Mouse (Mus musculus): ENCODE measurements around the gene C1qtnf2. TPM values are rescaled to one million over a fixed set of nuclear protein-coding genes. Genes with fewer than 3 reads are reported as not detected.

Gene C1qtnf2
- total RNA-seq, 2 experiments from 2014 or later, result 3.0 to 3.8 TPM

DNA sequence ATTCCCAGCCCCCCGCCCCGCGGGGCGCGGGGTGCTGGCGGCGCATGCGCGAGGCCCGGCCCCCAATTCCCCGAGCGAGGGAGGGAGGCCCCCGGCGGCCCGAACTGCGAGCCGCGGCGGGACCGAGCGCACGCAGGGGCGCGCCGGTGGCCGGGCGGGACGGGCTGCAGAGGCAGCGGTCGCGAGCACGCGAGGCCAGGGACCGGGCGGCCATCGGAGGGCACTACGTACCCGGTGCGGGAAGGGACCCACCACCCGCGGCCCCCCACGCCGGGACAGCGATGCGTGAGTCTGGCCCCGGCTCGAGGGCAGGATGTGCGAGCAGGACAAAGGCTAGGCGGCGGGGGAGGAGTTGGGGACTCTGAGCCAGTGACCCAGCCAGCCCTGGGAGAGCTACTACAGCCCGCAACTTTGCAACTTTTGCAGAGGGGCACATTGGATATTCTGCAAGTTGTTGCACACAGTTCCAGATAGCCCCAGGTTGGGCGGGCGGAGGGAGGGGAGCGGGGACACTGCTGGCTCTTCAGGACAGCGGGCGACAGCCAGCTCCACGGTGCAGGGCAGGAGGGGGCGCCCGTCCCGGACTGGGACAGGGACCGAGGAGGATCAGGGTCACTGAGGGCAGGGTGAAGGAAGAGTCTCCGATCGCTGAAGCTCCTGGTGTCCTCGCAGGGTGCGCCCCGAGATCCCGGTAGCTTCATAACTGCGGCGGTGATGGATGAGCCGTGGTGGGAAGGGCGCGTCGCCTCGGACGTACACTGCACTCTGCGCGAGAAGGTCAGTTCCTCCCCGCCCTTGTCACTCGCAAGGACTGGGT lies 54.8 kb downstream of the C1qtnf2 start, which contains the start of gene Ccnjl:
Gene Ccnjl, plus strand, starts transcription at position 102 of the 817 bp plus-strand sequence.
- peak; percentile 25 to 27 for DNase-seq
- intact Hi-C loops (cut with DNase I), result no loop called here

DNA sequence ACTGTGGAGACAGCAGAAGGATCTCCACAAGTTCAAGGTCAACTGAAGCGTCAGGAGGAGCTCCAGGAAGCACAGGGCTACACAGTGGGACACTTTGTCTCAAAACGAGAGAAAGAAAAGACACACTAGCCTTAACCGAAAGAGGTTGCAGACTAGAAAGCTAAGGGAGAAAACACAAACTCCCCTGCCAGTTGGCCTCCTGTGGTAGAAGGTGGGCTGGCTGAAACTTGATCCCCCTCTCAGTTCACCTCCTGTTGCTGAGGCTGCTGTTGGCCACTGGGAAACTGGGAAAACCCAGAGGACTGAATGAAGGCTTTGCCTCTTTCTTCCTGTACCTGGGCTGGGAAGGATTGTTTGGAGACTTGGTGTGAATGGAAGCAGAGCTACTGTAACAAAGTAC lies 56.0 kb downstream of the C1qtnf2 start:
- intact Hi-C loops (cut with DNase I), result no loop called here
- no peak for DNase-seq

DNA sequence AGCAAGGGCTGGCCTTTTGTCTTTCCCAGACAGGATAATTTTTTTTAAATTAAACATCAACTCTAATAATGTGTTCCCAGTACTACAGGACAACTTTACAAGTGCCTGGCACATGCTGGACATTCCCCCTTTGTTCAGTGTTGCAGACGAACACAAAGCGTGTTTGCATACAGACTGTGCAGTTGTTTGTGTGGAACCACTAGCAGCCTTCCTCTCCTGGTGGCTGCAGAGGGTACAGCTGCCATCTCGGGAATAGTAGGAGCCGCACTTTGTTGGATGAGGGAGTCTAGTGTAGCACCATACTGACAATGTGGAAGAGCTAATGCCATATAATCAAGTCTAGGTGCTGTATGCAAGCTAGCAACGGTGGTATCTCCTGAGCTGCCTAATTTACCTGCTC lies 57.5 kb downstream of the C1qtnf2 start:
- intact Hi-C loops (cut with DNase I), result no loop called here
- no peak for DNase-seq

DNA sequence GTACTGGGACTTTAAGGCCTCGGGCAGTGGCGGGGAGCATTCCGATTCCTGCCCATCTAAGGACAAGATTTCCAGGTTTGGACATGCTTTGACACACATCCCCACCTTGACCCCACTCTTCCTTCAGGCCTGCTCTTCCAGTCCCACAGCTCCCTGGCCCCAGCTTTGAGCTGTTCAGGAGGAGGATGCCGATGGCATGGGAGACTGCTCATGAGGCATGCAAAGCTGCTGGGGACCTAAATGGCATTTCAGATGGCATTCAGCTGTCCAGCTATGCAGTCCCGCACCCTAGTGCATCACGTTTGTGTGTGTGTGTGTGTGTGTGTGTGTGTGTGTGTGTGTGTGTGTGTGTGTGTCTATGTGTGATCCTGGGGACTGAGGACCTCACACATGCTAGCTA lies 63.0 kb downstream of the C1qtnf2 start:
- intact Hi-C loops (cut with DNase I), result no loop called here

DNA sequence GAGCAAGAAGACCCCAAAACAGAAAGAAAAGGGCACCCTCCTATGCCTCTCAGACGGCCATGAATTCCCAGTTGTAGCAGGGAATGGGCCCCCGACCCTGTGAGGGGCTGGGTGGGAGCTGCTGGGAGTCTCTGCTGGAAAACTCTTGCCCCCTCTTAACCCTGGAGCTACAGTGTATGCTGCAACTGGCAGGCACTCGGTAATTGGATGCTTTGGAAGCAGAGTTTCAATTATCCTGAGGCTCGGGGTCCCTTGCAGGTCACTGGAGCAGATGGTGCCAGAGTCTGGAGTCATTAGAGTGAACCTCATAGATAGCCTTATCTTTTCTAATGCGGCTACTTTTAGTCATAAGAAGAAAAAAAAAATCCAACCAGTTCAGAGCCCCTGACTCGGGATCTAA lies 65.8 kb downstream of the C1qtnf2 start:
- no peak for DNase-seq
- intact Hi-C loops (cut with DNase I), result no loop called here

More for the DNA sequence above, 63.0 kb downstream of the C1qtnf2 start:
- no peak for DNase-seq

Other genes with a start within 250 kb of the C1qtnf2 start
- gene Pttg1, start 48.0 kb upstream of the C1qtnf2 start, total RNA-seq (2021), result 10 to 100 TPM; 39.5 to 44.0 TPM
- 10 to 100 TPM; 25.2 to 32.2 TPM for gene Slu7, start 40.5 kb upstream of the C1qtnf2 start, total RNA-seq (2021)
- gene Ccnjl, start 54.5 kb downstream of the C1qtnf2 start, total RNA-seq (2021), result under 1 TPM; 0.12 to 0.13 TPM
- gene 4933415A04Rik, start 112.8 kb downstream of the C1qtnf2 start, total RNA-seq (2021), result not detected
- not detected for gene Fabp6, start 127.3 kb downstream of the C1qtnf2 start, total RNA-seq (2021)
- gene Pwwp2a, start 207.7 kb downstream of the C1qtnf2 start, total RNA-seq (2021), result 10 to 100 TPM; 11.9 to 13.3 TPM

Data from gastrocnemius, postnatal 36 days (tissue).